In the genomic region with DNA sequence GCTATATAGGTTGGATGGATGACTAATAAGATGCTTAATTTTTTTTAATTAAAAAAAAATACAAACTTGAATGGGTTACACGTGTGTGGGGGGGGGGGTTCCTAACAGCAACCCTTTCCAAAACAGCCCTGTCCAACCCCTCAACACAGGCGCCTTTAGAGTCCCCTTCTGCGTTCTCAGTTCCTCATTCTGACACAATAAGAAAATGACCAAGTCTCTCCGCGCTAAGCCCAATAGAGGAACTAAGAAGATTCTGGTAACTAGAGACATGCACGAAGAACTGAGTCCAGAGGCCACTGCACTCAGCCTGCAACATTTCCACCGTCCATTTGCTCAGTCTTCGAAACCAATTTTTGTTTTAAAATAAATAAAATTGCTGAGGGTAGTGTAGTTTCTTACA, we compare ENCODE assay signal across 8 mouse cellular contexts. TPM values are rescaled to one million over a fixed set of nuclear protein-coding genes. Genes with fewer than 3 reads are reported as not detected.
DNase-seq lines count a peak whose midpoint lies in the region; ATAC-seq and TF ChIP-seq lines count a peak whose summit lies in the region.

No protein-coding gene starts in this region.

- no peaks in the 10 kb centered on the region for H3K27me3 ChIP-seq in heart, embryonic 15.5 days
- H3K27me3 ChIP-seq in lung, embryonic 16.5 days (ENCODE audit: control insufficient read depth, insufficient read depth, low read depth, low read length), result no peaks in the 10 kb centered on the region
- no peaks in the 10 kb centered on the region for H3K27me3 ChIP-seq in spleen, adult 2 months (ENCODE audit: control insufficient read depth, insufficient read depth, low read length)

- H3K4me3 ChIP-seq in heart, embryonic 15.5 days, result peak overlapping the region; percentile 87
- H3K4me3 ChIP-seq in lung, embryonic 16.5 days (ENCODE audit: low read length), result peak overlapping the region; percentile 96
- H3K4me3 ChIP-seq in spleen, adult 2 months (ENCODE audit: extremely low read depth, insufficient read depth, insufficient read length), result peak overlapping the region; percentile 90

- peak; percentile 10; the same call in 1 of the 2 replicates for TF ChIP-seq POLR2A in spleen, adult 2 months (IDR thresholded peaks at IDR 0.05; ENCODE audit: low read depth, low read length)

- H3K4me1 ChIP-seq in heart, embryonic 15.5 days (replicated peaks), result peaks cover 35% of the 10 kb centered on the region
- H3K4me1 ChIP-seq in lung, embryonic 16.5 days (replicated peaks; ENCODE audit: control insufficient read depth, insufficient read depth, low read length), result peaks cover 23% of the 10 kb centered on the region
- H3K4me1 ChIP-seq in spleen, adult 2 months (ENCODE audit: control insufficient read depth, insufficient read depth, insufficient read length), result peaks cover 5% of the 10 kb centered on the region; the same call in 1 of the 2 replicates

- DNase-seq in embryo, embryonic 11 days, result peak; percentile 12
- DNase-seq in embryo, embryonic 10 days (ENCODE audit: low spot score), result no peak
- DNase-seq in MEL-GATA-1-ER (ENCODE audit: extremely low read depth, low read depth), result peak; percentile 90
- peak; percentile 51 to 83 for DNase-seq in spleen, adult 2 months (ENCODE audit: low read depth in 1 of 2, low spot score in 2 of 2)
- DNase-seq in left cerebral cortex, postnatal 36 days (ENCODE audit: low spot score in 2 of 2), result no peak
- DNase-seq in urinary bladder, postnatal 36 days (ENCODE audit: low spot score in 2 of 2), result no peak

- H3K9ac ChIP-seq in heart, embryonic 15.5 days, result peak overlapping the region; percentile 93
- H3K9ac ChIP-seq in lung, embryonic 16.5 days (ENCODE audit: low read length), result peak overlapping the region; percentile 91

- no peak for ATAC-seq in heart, embryonic 15.5 days (replicated peaks; ENCODE audit: insufficient number of reproducible peaks, insufficient read depth, low FRiP score, low read depth)
- no peak for ATAC-seq in lung, embryonic 16.5 days (ENCODE audit: low read depth)

- intact Hi-C loops in left cerebral cortex, postnatal 36 days (cut with DNase I), result no loop called here

- peak overlapping the region; percentile 95 for H3K27ac ChIP-seq in heart, embryonic 15.5 days
- peak overlapping the region; percentile 90; the same call in 1 of the 2 replicates for H3K27ac ChIP-seq in lung, embryonic 16.5 days (ENCODE audit: low read length)
- peak overlapping the region; percentile 95 for H3K27ac ChIP-seq in spleen, adult 2 months (ENCODE audit: insufficient read depth, low read length)

- WGBS in heart, embryonic 15.5 days, result 21% methylated on average over 8 of the region's 8 CpGs
- 13% methylated on average over 8 of the region's 8 CpGs for WGBS in lung, embryonic 16.5 days
- 2% methylated on average over 8 of the region's 8 CpGs for WGBS in spleen, adult 2 months

- peaks cover 31% of the 10 kb centered on the region for H3K36me3 ChIP-seq in heart, embryonic 15.5 days
- peaks cover 13% of the 10 kb centered on the region for H3K36me3 ChIP-seq in lung, embryonic 16.5 days (ENCODE audit: control insufficient read depth, insufficient read depth, low read length)
- peaks cover 14% of the 10 kb centered on the region for H3K36me3 ChIP-seq in spleen, adult 2 months (ENCODE audit: control insufficient read depth, insufficient read depth, low read length)

- H3K9me3 ChIP-seq in heart, embryonic 15.5 days (replicated peaks), result no peaks in the 10 kb centered on the region
- H3K9me3 ChIP-seq in lung, embryonic 16.5 days (ENCODE audit: control insufficient read depth, low read length), result no peaks in the 10 kb centered on the region

- peak overlapping the region; percentile 75 for H3K4me2 ChIP-seq in heart, embryonic 15.5 days
- peak overlapping the region; percentile 92 for H3K4me2 ChIP-seq in lung, embryonic 16.5 days (ENCODE audit: low read depth, low read length)

- no peak for TF ChIP-seq CTCF in spleen, adult 2 months (IDR thresholded peaks at IDR 0.05; ENCODE audit: extremely low read depth, insufficient read depth, insufficient read length, insufficient replicate concordance)

RNA-seq across cellular contexts. Expression of a gene that starts 0.5 kb away (rescaled TPM):
- 2.7 and 4.3 TPM in 2 replicates for polyA plus RNA-seq in heart, embryonic 15.5 days (2015; fragmentation: Nextera tagmentation; extraction: Ambion mirVana)
- polyA plus RNA-seq in lung, embryonic 16.5 days (2015; fragmentation: Nextera tagmentation; extraction: Ambion mirVana), result 3.0 and 4.5 TPM in 2 replicates
- 1.3 and 2.3 TPM in 2 replicates for polyA plus RNA-seq in spleen, adult 2 months (2012; rRNA removed)
- total RNA-seq in left cerebral cortex, postnatal 36 days (2021), result 1 to 10 TPM; 9.2 to 9.4 TPM

RNA-seq across cellular contexts. Expression of a gene that starts 1.1 kb away (rescaled TPM):
- 110 and 140 TPM in 2 replicates for polyA plus RNA-seq in heart, embryonic 15.5 days (2015; fragmentation: Nextera tagmentation; extraction: Ambion mirVana)
- polyA plus RNA-seq in lung, embryonic 16.5 days (2015; fragmentation: Nextera tagmentation; extraction: Ambion mirVana), result 147 and 149 TPM in 2 replicates
- polyA plus RNA-seq in spleen, adult 2 months (2012; rRNA removed), result 47.5 and 52.0 TPM in 2 replicates
- 100 to 1,000 TPM; 140 to 151 TPM for total RNA-seq in left cerebral cortex, postnatal 36 days (2021)

RNA-seq across cellular contexts. Expression of a gene that starts 52.0 kb away (rescaled TPM):
- 0.05 and 0.11 TPM in 2 replicates for polyA plus RNA-seq in heart, embryonic 15.5 days (2015; fragmentation: Nextera tagmentation; extraction: Ambion mirVana)
- 0.11 and 0.14 TPM in 2 replicates for polyA plus RNA-seq in lung, embryonic 16.5 days (2015; fragmentation: Nextera tagmentation; extraction: Ambion mirVana)
- polyA plus RNA-seq in spleen, adult 2 months (2012; rRNA removed), result 0.02 TPM in 1 of 2 replicates, not detected in the other
- under 1 TPM in 1 of 2 experiments, not detected in 1; 0.10 TPM for total RNA-seq in left cerebral cortex, postnatal 36 days (2021)

RNA-seq across cellular contexts. Expression of a gene that starts 53.5 kb away (rescaled TPM):
- 28.3 and 33.3 TPM in 2 replicates for polyA plus RNA-seq in heart, embryonic 15.5 days (2015; fragmentation: Nextera tagmentation; extraction: Ambion mirVana)
- polyA plus RNA-seq in lung, embryonic 16.5 days (2015; fragmentation: Nextera tagmentation; extraction: Ambion mirVana), result 35.1 and 35.9 TPM in 2 replicates
- 7.5 TPM in 2 replicates for polyA plus RNA-seq in spleen, adult 2 months (2012; rRNA removed)
- total RNA-seq in left cerebral cortex, postnatal 36 days (2021), result 10 to 100 TPM; 39.4 to 40.7 TPM

Comparison
In these comparisons a context has a peak if more than half of its experiments do, and no peak if none do; other contexts are left out.
1. DNase-seq: peak in embryo, embryonic 11 days (single experiment), MEL-GATA-1-ER (single experiment) and spleen, adult 2 months (2 of 2); none in embryo, embryonic 10 days (single experiment), left cerebral cortex, postnatal 36 days (0 of 2) and urinary bladder, postnatal 36 days (0 of 2).
2. Peak in every context shown above with its lines, with median percentiles within 50 percentile points of each other: H3K27ac ChIP-seq and H3K4me3 ChIP-seq.